In genomic region chr11:116167884-116168439, GRCm38 (mm10) we compare ENCODE assay signal across 8 mouse cellular contexts. TPM values are rescaled to one million over a fixed set of nuclear protein-coding genes. Genes with fewer than 3 reads are reported as not detected.
DNase-seq lines count a peak whose midpoint lies in the region; ATAC-seq lines count a peak whose summit lies in the region.

Fbf1 (minus strand) TSS chr11:116168166.

- intact Hi-C loops in gastrocnemius, postnatal 14 days (cut with DNase I; ENCODE audit: low total_unique reads): no loop called here
- intact Hi-C loops in left cerebral cortex, postnatal 10 days (cut with DNase I): no loop called here

- ATAC-seq in inflammation-experienced regulatory T-cells, adult 6 months: peak; percentile 96
- peak; percentile 100 for ATAC-seq in megakaryocyte-erythroid progenitor cell, adult 5-6 weeks (replicated peaks; ENCODE audit: low FRiP score, low TSS enrichment, poor library complexity, severe bottlenecking)

- peak; percentile 94 for DNase-seq in adipocyte (ENCODE audit: low spot score)
- DNase-seq in embryo, embryonic 10 days (ENCODE audit: low spot score): peak; percentile 99
- DNase-seq in gastrocnemius, postnatal 14 days: peak; percentile 95
- peak; percentile 96 to 97 for DNase-seq in left cerebral cortex, postnatal 10 days (ENCODE audit: extremely low spot score in 1 of 2, low spot score in 2 of 2)
- DNase-seq in right cerebral cortex, postnatal 25 days: peak; percentile 96
- peak; percentile 90 to 94 for DNase-seq in urinary bladder, postnatal 4 days (ENCODE audit: low spot score in 2 of 2)

RNA-seq across cellular contexts. Expression of gene Fbf1, which starts in this region (rescaled TPM):
- total RNA-seq in gastrocnemius, postnatal 14 days (2021): 10 to 100 TPM in 1 of 2 experiments, 1 to 10 TPM in 1; 9.1 to 11.6 TPM
- polyA plus RNA-seq in inflammation-experienced regulatory T-cells, adult 6 months (2017; shearing (Covaris generic)): 1 to 10 TPM; 3.2 to 3.5 (median 3.3) TPM
- total RNA-seq in left cerebral cortex, postnatal 10 days (2021): 100 to 1,000 TPM in 1 of 2 experiments, 10 to 100 TPM in 1; 96.2 to 100 TPM
- 27.2 and 30.0 TPM in 2 replicates for total RNA-seq in megakaryocyte-erythroid progenitor cell, adult 5-6 weeks (2014; fragmentation: Nextera tagmentation)
- 21.6 and 32.0 TPM in 2 replicates for total RNA-seq in megakaryocyte-erythroid progenitor cell, adult 5-6 weeks (2017)

Comparison
In these comparisons a context has a peak if more than half of its experiments do, and no peak if none do; other contexts are left out.
1. Peak in every context shown above with its lines: DNase-seq and ATAC-seq.